Mouse (Mus musculus) urinary bladder, postnatal 4 days (tissue): ENCODE measurements around the gene Adgrf5.
A peak's percentile ranks its signal among the peaks of the same experiment; 100 is the strongest.

Experiments used
- DNase-seq, 2 experiments: peaks; one replicate each; pipeline ENCODE4 v3.0.0; 2021 to 2022; ENCODE audit warnings: low spot score in 2 of 2

The Adgrf5 gene

GRCm38 (mm10) chr17:43378703-43379102 is 18.5 kb downstream of the Adgrf5 start:
- no peak for DNase-seq

- DNase-seq = no peak
Observed at GRCm38 (mm10) chr17:43386331-43386730, 26.1 kb downstream of the Adgrf5 start.

- no peak for DNase-seq
Observed at GRCm38 (mm10) chr17:43387171-43387570, 26.9 kb downstream of the Adgrf5 start.

- no peak for DNase-seq
Observed at GRCm38 (mm10) chr17:43389256-43389655, 29.0 kb downstream of the Adgrf5 start.

- no peak for DNase-seq
Observed at GRCm38 (mm10) chr17:43392191-43392590, 31.9 kb downstream of the Adgrf5 start.

GRCm38 (mm10) chr17:43393669-43394068 is 33.4 kb downstream of the Adgrf5 start:
- DNase-seq = no peak

- DNase-seq = no peak
Observed at GRCm38 (mm10) chr17:43395400-43396258, 35.4 kb downstream of the Adgrf5 start.

GRCm38 (mm10) chr17:43398612-43399011 is 38.4 kb downstream of the Adgrf5 start:
- DNase-seq = no peak

GRCm38 (mm10) chr17:43399151-43399550 is 38.9 kb downstream of the Adgrf5 start:
- DNase-seq = no peak

GRCm38 (mm10) chr17:43400483-43400882 is 40.2 kb downstream of the Adgrf5 start:
- DNase-seq = no peak

- DNase-seq = no peak
Observed at GRCm38 (mm10) chr17:43403851-43404250, 43.6 kb downstream of the Adgrf5 start.

GRCm38 (mm10) chr17:43404408-43404807 is 44.2 kb downstream of the Adgrf5 start:
- DNase-seq = no peak

- DNase-seq = no peak
Observed at GRCm38 (mm10) chr17:43406321-43406720, 46.1 kb downstream of the Adgrf5 start.

GRCm38 (mm10) chr17:43407548-43407947 is 47.3 kb downstream of the Adgrf5 start:
- no peak for DNase-seq

GRCm38 (mm10) chr17:43413182-43413581 is 52.9 kb downstream of the Adgrf5 start:
- no peak for DNase-seq

- no peak for DNase-seq
Observed at GRCm38 (mm10) chr17:43419204-43419603, 59.0 kb downstream of the Adgrf5 start.

- no peak for DNase-seq
Observed at GRCm38 (mm10) chr17:43420381-43420780, 60.1 kb downstream of the Adgrf5 start.

GRCm38 (mm10) chr17:43423953-43424352 is 63.7 kb downstream of the Adgrf5 start:
- no peak for DNase-seq

GRCm38 (mm10) chr17:43431692-43432091 is 71.4 kb downstream of the Adgrf5 start:
- DNase-seq = no peak

- no peak for DNase-seq
Observed at GRCm38 (mm10) chr17:43434485-43434884, 74.2 kb downstream of the Adgrf5 start.

- DNase-seq = no peak
Observed at GRCm38 (mm10) chr17:43451216-43451615, 91.0 kb downstream of the Adgrf5 start.

- DNase-seq = peak; percentile 42 to 84
Observed at GRCm38 (mm10) chr17:43458598-43458997, 98.3 kb downstream of the Adgrf5 start.

- no peak for DNase-seq
Observed at GRCm38 (mm10) chr17:43459737-43460230, 99.5 kb downstream of the Adgrf5 start.
